Mouse (Mus musculus) kidney, postnatal 0 days (tissue): ENCODE data around the gene Cnga3. TPM values are rescaled to one million over a fixed set of nuclear protein-coding genes. Genes with fewer than 3 reads are reported as not detected.

Source experiments
- ATAC-seq: fragments of 200-750 bp; cut with Nextera tagmentation; replicated peaks from 2 replicates; pipeline ENCODE4 v1.8.0; 2017; ENCODE audit warnings: low read depth, moderate number of reproducible peaks, moderate TSS enrichment, moderate library complexity; ENCODE audit not compliant: low FRiP score
- DNase-seq: peaks from one replicate; pipeline ENCODE4 v3.0.0-alpha.2; 2016; ENCODE audit warnings: low spot score
- H3K27ac ChIP-seq: fragments of 300-500 bp; sonication (generic); 2 replicates; pipeline ENCODE4 v1.5.1; 2014; ENCODE audit warnings: mild to moderate bottlenecking
- H3K27me3 ChIP-seq: fragments of 300-500 bp; sonication (generic); 2 replicates; pipeline ENCODE4 v1.6.1; 2014; ENCODE audit warnings: low read length, mixed read lengths; ENCODE audit not compliant: insufficient read depth
- H3K36me3 ChIP-seq: fragments of 300-500 bp; sonication (generic); 2 replicates; pipeline ENCODE4 v1.6.1; 2014; ENCODE audit warnings: low read length, mixed read lengths; ENCODE audit not compliant: insufficient read depth
- H3K4me1 ChIP-seq: fragments of 300-500 bp; sonication (generic); replicated peaks from 2 replicates; pipeline ENCODE4 v1.6.1; 2014; ENCODE audit warnings: antibody characterized with exemption, low read length, mixed read lengths; ENCODE audit not compliant: insufficient read depth
- H3K4me2 ChIP-seq: fragments of 300-500 bp; sonication (generic); 2 replicates; pipeline ENCODE4 v1.6.1; 2014; ENCODE audit warnings: mild to moderate bottlenecking, low read length, moderate library complexity, mixed read lengths
- H3K4me3 ChIP-seq: fragments of 300-500 bp; sonication (generic); replicated peaks from 2 replicates; pipeline ENCODE4 v1.5.1; 2014; ENCODE audit warnings: low read depth, low read length
- H3K9ac ChIP-seq: fragments of 300-500 bp; sonication (generic); 2 replicates; pipeline ENCODE4 v1.6.1; 2014; ENCODE audit warnings: low read depth, low read length
- H3K9me3 ChIP-seq: fragments of 300-500 bp; sonication (generic); replicated peaks from 2 replicates; pipeline ENCODE4 v1.6.1; 2016; ENCODE audit warnings: low read length, inconsistent platforms, mixed read lengths
- CTCF ChIP-seq: IDR thresholded peaks from 2 replicates; pipeline ENCODE4 v1.5.1; 2016; ENCODE audit warnings: antibody characterized with exemption, low read depth, mild to moderate bottlenecking, moderate library complexity
- WGBS: fragments of 180-500 bp; shearing (Covaris S2); extraction: QIAGEN DNeasy Blood & Tissue Kit; methylation state at CpG from one replicate; pipeline ENCODE4 v1.1.7; 2014; 5-methylcytosine and 5-hydroxymethylcytosine counted together
- polyA plus RNA-seq: library from polyadenylated mRNA; unstranded; fragments of >200 nt; fragmentation: Nextera tagmentation; extraction: Ambion mirVana; gene quantifications from 2 replicates; pipeline ENCODE4 v1.2.1, GENCODE M21; 2015

Cnga3 gene
- not detected in 2 replicates for polyA plus RNA-seq

DNA sequence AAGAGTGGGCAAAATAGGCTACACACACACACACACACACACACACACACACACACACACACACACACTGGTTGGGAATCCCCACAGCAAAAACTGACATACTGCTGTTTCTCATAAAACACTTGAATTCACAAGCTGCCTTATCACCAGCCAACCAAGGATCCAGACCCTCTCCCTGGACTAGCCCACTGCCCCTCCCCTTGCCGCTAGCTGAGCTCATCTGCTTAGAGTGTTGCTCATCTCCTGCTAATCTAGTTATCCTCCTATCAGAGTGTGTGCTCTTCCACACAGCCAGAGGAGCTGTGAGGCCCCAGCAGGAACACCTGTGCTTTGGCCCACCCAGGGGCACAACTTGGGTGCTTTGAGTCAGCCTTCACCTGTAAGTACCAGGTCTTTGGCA, at the start of gene Cnga3:
Gene Cnga3, plus strand, starts transcription at position 291 of the 400 bp plus-strand sequence.
- ATAC-seq (no peak), DNase-seq (no peak)
- Histone ChIP-seq H3K27ac (no peak within 1 kb of the TSS), H3K4me3 (no peak within 1 kb of the TSS), H3K9ac (no peak within 1 kb of the TSS), H3K4me2 (no peak within 1 kb of the TSS), H3K4me1 (no peaks in the 10 kb centered on the region), H3K9me3 (no peaks in the 10 kb centered on the region), H3K27me3 (no peaks in the 10 kb centered on the region), H3K36me3 (no peaks in the 10 kb centered on the region)
- WGBS = 59% methylated on average over 1 of the region's 1 CpGs
- TF ChIP-seq CTCF = no peak

DNA sequence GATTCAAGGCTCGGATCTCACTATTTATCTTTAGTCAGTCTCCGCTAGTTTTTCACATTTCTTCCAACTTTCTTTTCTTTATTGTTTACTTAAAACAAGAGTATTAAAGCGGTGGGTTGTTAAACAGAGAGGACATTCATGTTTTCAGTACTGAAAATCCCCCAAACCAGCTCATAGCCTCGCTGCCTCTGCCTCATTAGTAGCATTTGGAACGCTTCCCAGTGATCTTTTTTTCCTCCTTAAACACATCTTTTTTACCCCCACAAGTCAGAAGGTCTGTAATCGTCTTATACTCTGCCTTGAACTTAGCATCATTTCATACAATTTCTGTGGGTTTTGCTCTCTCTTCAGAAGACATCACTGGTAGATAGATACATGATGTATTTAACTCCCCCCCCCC, 48.2 kb upstream of the Cnga3 start:
- no peak for ATAC-seq

DNA sequence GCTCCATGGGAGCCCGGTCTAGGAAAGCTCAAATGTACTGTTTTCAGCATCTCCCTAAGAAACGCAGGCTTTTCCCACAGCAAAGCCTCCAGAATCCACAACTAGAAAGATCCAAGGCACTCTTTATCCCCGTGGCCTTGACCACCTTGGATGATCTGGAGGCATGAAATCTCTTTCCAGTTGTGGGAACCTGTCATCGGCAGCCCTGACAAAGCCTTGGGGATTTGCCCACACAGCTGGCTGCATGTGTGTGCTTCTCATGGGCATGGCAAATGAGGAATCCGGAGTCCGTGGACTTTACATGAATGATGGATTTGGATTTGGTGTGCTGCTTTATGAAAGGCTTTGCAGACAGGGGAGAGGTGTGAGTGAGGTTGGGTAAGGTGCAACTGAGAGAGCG, 46.3 kb upstream of the Cnga3 start:
- H3K4me2 ChIP-seq = no peak overlapping the region
- no peaks in the 10 kb centered on the region for H3K9me3 ChIP-seq
- DNase-seq (no peak), ATAC-seq (no peak)
- WGBS = 79% methylated on average over 7 of the region's 7 CpGs
- no peaks in the 10 kb centered on the region for H3K36me3 ChIP-seq
- no peaks in the 10 kb centered on the region for H3K4me1 ChIP-seq
- no peak overlapping the region for H3K9ac ChIP-seq
- H3K4me3 ChIP-seq = no peak overlapping the region
- TF ChIP-seq CTCF = no peak
- H3K27ac ChIP-seq = no peak overlapping the region
- no peaks in the 10 kb centered on the region for H3K27me3 ChIP-seq

More for the DNA sequence above, 48.2 kb upstream of the Cnga3 start:
- Histone ChIP-seq H3K4me2 (no peak overlapping the region), H3K27me3 (no peaks in the 10 kb centered on the region), H3K36me3 (no peaks in the 10 kb centered on the region), H3K9me3 (no peaks in the 10 kb centered on the region; the same call in none of the 2 replicates), H3K9ac (no peak overlapping the region), H3K4me3 (no peak overlapping the region), H3K4me1 (no peaks in the 10 kb centered on the region), H3K27ac (no peak overlapping the region)
- TF ChIP-seq CTCF = no peak
- 47% methylated on average over 6 of the region's 6 CpGs for WGBS
- DNase-seq = peak; percentile 12

DNA sequence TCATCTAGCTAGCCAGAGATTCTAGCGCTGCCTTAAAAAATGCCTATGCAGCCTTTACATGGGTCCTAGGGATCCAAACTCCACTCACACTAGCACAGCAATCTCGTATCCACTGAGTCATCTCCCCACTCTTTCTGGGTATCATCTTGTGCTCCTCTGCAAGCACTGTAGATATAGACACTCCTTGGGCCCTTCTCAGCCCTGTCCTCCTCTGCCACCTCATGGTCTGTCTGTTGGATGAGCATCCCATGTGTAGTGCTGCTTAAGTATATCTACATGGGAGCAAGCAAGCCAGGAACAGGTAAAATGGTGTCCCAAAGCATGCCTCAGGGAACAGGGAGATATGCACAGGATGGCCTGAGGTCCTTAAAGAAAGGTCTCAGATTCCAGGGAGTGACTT, 36.4 kb upstream of the Cnga3 start:
- 87% methylated on average over 2 of the region's 2 CpGs for WGBS
- no peak overlapping the region for H3K27ac ChIP-seq
- TF ChIP-seq CTCF = peak; percentile 61
- no peaks in the 10 kb centered on the region for H3K36me3 ChIP-seq
- no peak for ATAC-seq
- H3K4me1 ChIP-seq = no peaks in the 10 kb centered on the region
- no peak overlapping the region for H3K9ac ChIP-seq
- H3K9me3 ChIP-seq = no peaks in the 10 kb centered on the region
- no peak overlapping the region for H3K4me3 ChIP-seq
- peak; percentile 23 for DNase-seq
- H3K27me3 ChIP-seq = no peaks in the 10 kb centered on the region
- no peak overlapping the region for H3K4me2 ChIP-seq

DNA sequence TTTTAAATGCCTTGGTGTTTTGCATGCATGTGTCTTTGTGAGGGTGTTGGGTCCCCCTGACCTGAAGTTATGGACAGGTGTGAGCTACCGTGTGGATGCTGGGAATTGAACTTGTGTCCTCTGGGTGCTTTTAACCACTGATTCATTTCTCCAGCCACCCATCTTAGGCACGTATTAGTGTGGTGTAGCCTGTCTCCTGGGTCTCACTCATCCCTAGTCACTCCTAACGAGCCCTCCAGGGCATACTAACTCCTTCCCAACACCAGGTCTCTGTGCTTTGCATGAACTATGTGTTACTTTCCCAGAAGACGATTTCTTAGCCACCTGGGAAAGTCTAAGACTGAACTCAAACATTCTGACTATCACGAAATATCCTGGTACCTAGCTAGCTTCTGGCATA, 34.4 kb upstream of the Cnga3 start:
- no peak overlapping the region for H3K4me2 ChIP-seq
- H3K9ac ChIP-seq = no peak overlapping the region
- H3K27ac ChIP-seq = no peak overlapping the region
- H3K4me1 ChIP-seq = no peaks in the 10 kb centered on the region
- ATAC-seq (no peak), DNase-seq (no peak)
- WGBS = 75% methylated on average over 5 of the region's 5 CpGs
- no peaks in the 10 kb centered on the region for H3K9me3 ChIP-seq
- no peak overlapping the region for H3K4me3 ChIP-seq
- no peak for TF ChIP-seq CTCF
- H3K36me3 ChIP-seq = no peaks in the 10 kb centered on the region
- no peaks in the 10 kb centered on the region for H3K27me3 ChIP-seq

DNA sequence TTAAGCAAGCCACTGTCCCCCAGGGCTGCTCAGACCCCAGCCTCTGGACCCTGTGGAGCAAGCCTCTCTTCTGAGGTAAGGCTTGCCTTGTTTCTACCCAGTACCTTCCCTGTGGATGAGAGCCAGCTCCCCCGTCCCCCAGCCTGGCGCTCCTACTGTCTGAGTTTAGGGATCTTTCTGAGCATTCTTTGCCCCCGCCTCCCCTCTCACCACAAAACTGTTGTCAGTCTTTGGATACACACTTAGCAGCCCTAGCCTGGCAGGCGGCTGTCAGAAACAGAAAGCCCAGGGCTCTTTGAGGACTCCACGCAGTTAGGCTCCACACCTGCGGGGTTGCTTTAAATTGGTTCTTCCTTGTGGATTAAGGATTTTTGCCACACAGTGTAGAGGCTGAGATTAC, 27.2 kb upstream of the Cnga3 start:
- no peaks in the 10 kb centered on the region for H3K36me3 ChIP-seq
- no peaks in the 10 kb centered on the region for H3K27me3 ChIP-seq
- DNase-seq (no peak), ATAC-seq (no peak)
- WGBS = 77% methylated on average over 6 of the region's 6 CpGs
- no peaks in the 10 kb centered on the region for H3K4me1 ChIP-seq
- H3K9ac ChIP-seq = no peak overlapping the region
- H3K4me3 ChIP-seq = no peak overlapping the region
- H3K27ac ChIP-seq = no peak overlapping the region
- no peak overlapping the region for H3K4me2 ChIP-seq
- TF ChIP-seq CTCF = no peak
- no peaks in the 10 kb centered on the region for H3K9me3 ChIP-seq

DNA sequence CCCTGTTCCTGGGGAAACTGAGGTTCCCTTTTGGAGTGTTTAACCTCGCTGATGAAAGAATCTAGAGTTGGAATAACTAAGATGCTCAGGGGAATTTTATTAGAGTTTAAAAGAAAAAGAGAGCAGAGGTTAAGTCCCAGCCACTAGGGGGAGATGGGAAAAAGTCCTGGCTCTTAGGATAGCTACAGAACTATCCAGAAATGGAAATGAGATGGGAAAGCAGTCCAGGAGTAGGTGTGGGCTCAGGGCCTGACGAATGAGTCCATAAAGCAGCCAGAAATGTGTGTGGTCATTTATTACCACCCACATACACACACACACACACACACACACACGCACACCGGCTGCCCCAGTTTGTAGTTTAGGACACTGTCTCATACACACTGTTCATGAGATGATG, 19.6 kb upstream of the Cnga3 start:
- H3K4me2 ChIP-seq = no peak overlapping the region
- ATAC-seq (no peak), DNase-seq (peak; percentile 51)
- peak; percentile 61 for TF ChIP-seq CTCF
- no peaks in the 10 kb centered on the region for H3K36me3 ChIP-seq
- no peak overlapping the region for H3K9ac ChIP-seq
- no peaks in the 10 kb centered on the region for H3K27me3 ChIP-seq
- no peaks in the 10 kb centered on the region for H3K9me3 ChIP-seq
- no peak overlapping the region for H3K4me3 ChIP-seq
- no peaks in the 10 kb centered on the region for H3K4me1 ChIP-seq
- H3K27ac ChIP-seq = no peak overlapping the region
- WGBS = 62% methylated on average over 4 of the region's 4 CpGs
